Mouse (Mus musculus): Measurements from ENCODE around the gene Pgrmc1. TPM values are rescaled to one million over a fixed set of nuclear protein-coding genes. Genes with fewer than 3 reads are reported as not detected.
"Not testable (repeated sequence)": the region's sequence is repeated elsewhere in the genome, so short reads cannot be mapped to it uniquely, and the experiment has no call there.

The Pgrmc1 gene
- polyA plus RNA-seq, 1 experiment from 2014 or later = 196 TPM

DNA sequence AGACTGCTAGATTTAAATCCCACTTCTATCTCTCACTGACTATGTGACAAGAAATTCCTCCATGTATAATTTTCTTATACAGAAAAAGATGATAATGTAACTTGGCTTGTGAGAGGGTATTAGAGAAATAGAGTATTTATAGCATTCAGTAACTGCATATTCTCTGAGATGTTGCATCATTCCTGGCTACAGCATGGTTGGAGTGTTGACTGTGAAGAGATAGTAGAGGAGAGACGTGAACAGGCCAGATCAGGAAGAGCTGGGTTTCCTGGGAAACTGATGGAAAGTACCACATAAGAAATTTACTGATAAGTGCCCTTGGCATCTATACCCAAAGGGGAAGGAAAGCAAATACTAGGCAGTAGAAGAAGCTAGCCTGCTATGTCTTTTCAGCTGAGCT, 6.9 kb upstream of the Pgrmc1 start:
- DNase-seq (ENCODE audit: low spot score) = no peak
- Histone ChIP-seq H3K36me3 (no peaks in the 10 kb centered on the region), H3K27me3 (ENCODE audit: insufficient read depth, poor library complexity, severe bottlenecking) (no peaks in the 10 kb centered on the region), H3K4me1 (no peaks in the 10 kb centered on the region), H3K27ac (no peak overlapping the region), H3K4me3 (no peak overlapping the region), H3K9me3 (no peaks in the 10 kb centered on the region)
- WGBS = 58% methylated on average over 1 of the region's 1 CpGs

DNA sequence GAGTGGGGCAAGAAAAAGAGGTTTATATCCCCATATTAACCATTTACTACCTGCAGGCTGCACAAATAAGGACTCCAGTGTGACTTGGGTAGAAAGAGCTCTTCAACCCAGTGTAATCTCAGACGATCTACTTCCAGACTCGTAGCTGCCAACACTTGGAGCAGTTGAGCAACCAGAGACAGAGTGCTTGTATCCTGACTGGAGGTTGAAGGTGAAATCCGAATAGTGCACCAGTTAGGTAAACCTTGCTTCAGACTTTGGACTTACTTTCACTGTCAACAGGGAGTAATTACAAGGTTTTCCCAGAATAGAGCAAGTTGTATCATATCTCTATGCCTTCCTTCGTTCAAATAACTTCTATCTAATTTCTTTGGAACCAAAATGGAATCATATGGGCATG, 6.5 kb upstream of the Pgrmc1 start:
- Histone ChIP-seq H3K27ac (no peak overlapping the region), H3K36me3 (no peaks in the 10 kb centered on the region), H3K9me3 (no peaks in the 10 kb centered on the region), H3K4me1 (no peaks in the 10 kb centered on the region), H3K27me3 (ENCODE audit: insufficient read depth, poor library complexity, severe bottlenecking) (no peaks in the 10 kb centered on the region), H3K4me3 (no peak overlapping the region)
- no peak for DNase-seq (ENCODE audit: low spot score)
- 61% methylated on average over 4 of the region's 4 CpGs for WGBS

DNA sequence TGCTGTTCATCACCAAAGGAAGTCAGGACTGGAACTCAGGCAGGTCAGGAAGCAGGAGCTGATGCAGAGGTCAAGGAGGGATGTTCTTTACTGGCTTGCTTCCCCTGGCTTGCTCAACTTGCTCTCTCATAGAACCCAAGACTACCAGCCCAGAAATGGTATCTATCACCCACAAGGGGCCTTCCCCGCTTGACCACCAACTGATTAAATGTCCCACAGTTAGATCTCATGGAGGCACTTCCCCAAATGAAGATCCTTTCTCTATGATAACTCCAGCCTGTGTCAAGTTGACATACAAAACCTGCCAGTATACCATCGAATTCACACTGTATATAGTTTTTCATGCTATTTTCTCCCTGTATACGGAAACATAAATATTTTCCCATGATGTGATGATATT, 2.8 kb upstream of the Pgrmc1 start:
- Histone ChIP-seq H3K4me3 (no peak overlapping the region), H3K27ac (no peak overlapping the region), H3K36me3 (no peaks in the 10 kb centered on the region), H3K9me3 (no peaks in the 10 kb centered on the region), H3K4me1 (no peaks in the 10 kb centered on the region), H3K27me3 (ENCODE audit: insufficient read depth, poor library complexity, severe bottlenecking) (no peaks in the 10 kb centered on the region)
- WGBS = 72% methylated on average over 3 of the region's 3 CpGs
- DNase-seq (ENCODE audit: low spot score) = no peak

DNA sequence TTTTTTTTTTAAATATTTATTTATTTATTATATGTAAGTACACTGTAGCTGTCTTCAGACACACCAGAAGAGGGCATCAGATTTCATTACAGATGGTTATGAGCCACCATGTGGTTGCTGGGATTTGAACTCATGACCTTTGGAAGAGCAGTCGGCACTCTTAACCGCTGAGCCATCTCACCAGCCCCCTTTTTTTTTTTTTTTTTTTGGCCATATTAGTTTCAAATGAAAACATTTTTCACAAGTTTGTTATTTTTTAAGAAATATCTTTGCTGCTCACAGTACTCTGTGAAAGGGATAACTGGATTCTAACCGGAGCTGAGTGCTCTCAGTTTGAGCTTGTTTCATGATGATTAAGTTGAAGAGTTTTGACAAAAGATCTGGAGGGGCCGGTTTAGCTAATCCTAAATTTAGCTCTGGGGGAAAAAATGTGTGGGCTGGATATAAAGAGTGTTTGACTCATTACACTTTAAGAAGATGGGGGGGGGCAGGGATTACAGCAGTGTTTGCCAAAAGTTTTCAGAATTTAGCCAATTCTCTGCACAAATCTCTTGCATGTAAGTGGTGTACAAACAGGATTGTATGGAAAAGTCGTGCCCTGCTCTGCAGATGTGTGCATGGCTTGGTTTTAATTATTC, 1.4 kb upstream of the Pgrmc1 start:
- H3K9me3 ChIP-seq; H3K36me3 ChIP-seq; H3K27me3 ChIP-seq (ENCODE audit: insufficient read depth, poor library complexity, severe bottlenecking); H3K4me1 ChIP-seq; H3K27ac ChIP-seq; H3K4me3 ChIP-seq; DNase-seq (ENCODE audit: low spot score): not testable (repeated sequence)
- WGBS = 80% methylated on average over 5 of the region's 5 CpGs

DNA sequence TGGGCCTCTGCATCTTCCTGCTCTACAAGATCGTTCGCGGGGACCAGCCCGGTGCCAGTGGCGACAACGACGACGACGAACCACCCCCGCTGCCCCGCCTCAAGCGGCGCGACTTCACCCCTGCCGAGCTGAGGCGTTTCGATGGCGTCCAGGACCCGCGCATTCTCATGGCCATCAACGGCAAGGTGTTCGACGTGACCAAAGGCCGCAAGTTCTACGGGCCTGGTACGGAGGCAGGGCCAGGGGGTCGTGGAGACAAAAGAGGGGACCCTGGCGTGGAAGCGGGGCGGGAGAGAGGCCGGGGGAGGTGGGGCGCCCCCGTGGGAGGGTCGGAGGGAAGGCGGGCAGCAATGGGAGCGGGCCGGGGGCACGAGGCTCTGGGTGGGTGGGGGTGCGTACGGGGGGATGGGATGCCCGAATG, 394 bp downstream of the Pgrmc1 start:
- 19% methylated on average over 40 of the region's 41 CpGs for WGBS
- H3K36me3 ChIP-seq = 0 out of 2 replicates have a peak, but pooled peaks cover 7% of the 10 kb centered on the region
- DNase-seq (ENCODE audit: low spot score) = no peak

DNA sequence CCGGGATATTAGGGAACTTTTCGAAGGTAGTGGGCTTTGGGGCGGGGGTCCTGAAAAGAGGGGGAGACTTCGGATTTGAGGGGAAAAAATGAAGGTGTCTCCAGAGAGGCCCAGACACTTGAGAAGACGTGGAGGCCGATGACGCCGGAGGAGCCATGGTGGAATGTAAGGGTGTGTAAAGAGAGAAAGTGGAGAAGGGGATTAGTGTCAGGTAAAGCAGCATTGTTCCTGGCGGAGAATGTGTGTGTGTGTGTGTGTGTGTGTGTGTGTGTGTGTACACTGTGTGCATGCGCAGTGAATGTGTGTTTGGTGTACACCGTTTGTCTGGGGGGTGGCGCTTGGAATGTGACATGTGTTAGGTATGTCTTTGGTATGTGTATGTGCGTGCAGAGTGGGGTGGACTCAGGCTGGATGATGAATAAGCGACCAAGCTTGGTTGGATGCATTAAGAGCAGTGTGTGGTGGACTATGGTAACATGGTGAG, 897 bp downstream of the Pgrmc1 start:
- Histone ChIP-seq H3K4me3 (peak overlapping the region; percentile 76), H3K9me3 (no peaks in the 10 kb centered on the region), H3K36me3 (0 out of 2 replicates have a peak, but pooled peaks cover 12% of the 10 kb centered on the region), H3K27me3 (ENCODE audit: insufficient read depth, poor library complexity, severe bottlenecking) (no peaks in the 10 kb centered on the region), H3K4me1 (no peaks in the 10 kb centered on the region), H3K27ac (peak overlapping the region; percentile 92)
- WGBS = 25% methylated on average over 14 of the region's 14 CpGs
- peak; percentile 75 for DNase-seq (ENCODE audit: low spot score)

More for the DNA sequence above, 394 bp downstream of the Pgrmc1 start:
- no peaks in the 10 kb centered on the region for H3K27me3 ChIP-seq (ENCODE audit: insufficient read depth, poor library complexity, severe bottlenecking)
- H3K9me3 ChIP-seq = no peaks in the 10 kb centered on the region
- H3K4me3 ChIP-seq = peak overlapping the region; percentile 76
- H3K27ac ChIP-seq = peak overlapping the region; percentile 92
- no peaks in the 10 kb centered on the region for H3K4me1 ChIP-seq

DNA sequence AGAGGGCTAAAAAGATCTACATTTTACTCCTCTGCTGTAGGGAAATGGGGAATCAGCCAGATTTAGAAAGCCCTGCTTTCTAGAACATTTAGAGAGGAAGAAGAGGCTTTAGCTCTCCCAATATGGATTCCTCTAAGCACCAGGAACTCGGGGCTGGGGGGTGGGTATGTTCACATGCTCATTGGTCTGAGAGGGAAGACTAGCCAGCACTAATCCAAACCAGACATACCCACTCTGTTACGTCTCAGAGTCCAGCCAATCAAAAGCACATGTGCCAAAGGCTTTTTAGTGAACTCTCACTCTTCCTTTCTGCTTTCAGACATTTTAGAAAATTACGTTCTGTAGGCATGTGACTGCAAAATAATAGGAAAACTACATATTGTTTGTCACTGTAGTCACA, 1.6 kb downstream of the Pgrmc1 start:
- no peak for DNase-seq (ENCODE audit: low spot score)
- no peaks in the 10 kb centered on the region for H3K4me1 ChIP-seq
- 55% methylated on average over 3 of the region's 3 CpGs for WGBS
- H3K4me3 ChIP-seq = peak overlapping the region; percentile 76
- peaks cover 17% of the 10 kb centered on the region; the same call in 1 of the 2 replicates for H3K36me3 ChIP-seq
- no peak overlapping the region for H3K27ac ChIP-seq
- no peaks in the 10 kb centered on the region for H3K9me3 ChIP-seq
- no peaks in the 10 kb centered on the region for H3K27me3 ChIP-seq (ENCODE audit: insufficient read depth, poor library complexity, severe bottlenecking)

DNA sequence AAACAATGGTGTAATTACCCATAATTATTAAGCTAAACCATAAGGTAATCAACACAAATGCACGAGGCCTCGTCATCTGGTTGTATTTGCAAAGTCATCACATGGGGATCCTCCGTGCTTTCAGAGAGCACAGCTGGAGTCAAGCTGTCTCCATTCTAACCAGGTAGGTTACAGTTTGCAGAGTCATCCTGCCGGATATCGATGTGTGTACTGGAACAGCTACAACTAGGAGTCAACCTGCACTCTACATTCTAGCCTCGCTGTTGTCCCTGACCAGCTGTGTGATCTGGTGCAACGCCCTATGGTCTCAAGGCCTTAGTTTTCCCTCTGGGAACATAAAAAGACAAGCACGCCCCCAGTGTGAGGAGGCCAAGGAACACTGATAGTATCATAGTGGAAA, 2.1 kb downstream of the Pgrmc1 start:
- H3K4me3 ChIP-seq = no peak overlapping the region
- H3K9me3 ChIP-seq = no peaks in the 10 kb centered on the region
- WGBS = 79% methylated on average over 8 of the region's 8 CpGs
- H3K27ac ChIP-seq = no peak overlapping the region
- H3K36me3 ChIP-seq = peaks cover 17% of the 10 kb centered on the region; the same call in 1 of the 2 replicates
- DNase-seq (ENCODE audit: low spot score) = no peak
- no peaks in the 10 kb centered on the region for H3K4me1 ChIP-seq
- H3K27me3 ChIP-seq (ENCODE audit: insufficient read depth, poor library complexity, severe bottlenecking) = no peaks in the 10 kb centered on the region

DNA sequence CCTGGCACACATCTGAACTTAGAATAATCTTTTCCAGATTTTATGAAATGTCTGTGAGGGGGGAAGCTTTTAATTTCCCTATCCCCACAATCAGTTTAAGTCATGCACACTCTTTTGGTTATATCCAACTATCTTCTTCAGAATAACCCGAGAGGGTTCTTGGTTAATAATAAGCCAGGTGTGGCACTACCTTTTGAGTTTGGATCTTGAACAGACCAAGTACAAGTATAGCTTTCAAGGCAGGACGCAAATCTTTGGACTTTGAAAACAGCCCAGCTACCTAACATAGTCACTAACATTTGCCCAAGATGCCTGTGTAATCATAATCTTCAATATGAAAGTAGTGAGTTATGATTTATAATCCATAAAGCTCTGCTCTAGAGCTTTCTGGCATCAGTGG, 4.9 kb downstream of the Pgrmc1 start:
- no peaks in the 10 kb centered on the region for H3K4me1 ChIP-seq
- no peak for DNase-seq (ENCODE audit: low spot score)
- no peaks in the 10 kb centered on the region for H3K9me3 ChIP-seq
- H3K27ac ChIP-seq = no peak overlapping the region
- no peak overlapping the region for H3K4me3 ChIP-seq
- WGBS = 80% methylated on average over 2 of the region's 2 CpGs
- H3K36me3 ChIP-seq = peaks cover 22% of the 10 kb centered on the region; the same call in 1 of the 2 replicates
- H3K27me3 ChIP-seq (ENCODE audit: insufficient read depth, poor library complexity, severe bottlenecking) = no peaks in the 10 kb centered on the region

DNA sequence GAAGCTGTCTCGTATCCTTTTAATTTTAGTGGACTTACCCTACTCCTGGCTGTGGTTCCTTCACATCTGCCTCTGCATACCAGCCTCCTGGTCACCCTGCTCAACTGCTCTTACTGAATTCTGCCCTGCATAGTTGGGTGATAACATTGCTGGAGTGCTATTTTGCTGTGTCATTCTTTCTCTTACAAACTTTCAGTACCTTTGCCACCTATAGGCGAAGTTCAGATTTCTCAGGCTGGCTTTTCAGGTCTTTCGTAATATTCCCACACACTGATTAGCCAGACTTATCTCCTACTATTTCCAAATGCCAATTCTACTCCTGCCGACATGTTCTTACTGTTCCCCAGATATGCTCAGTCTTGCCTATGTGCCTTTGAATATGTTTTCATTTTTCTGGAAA, 6.0 kb downstream of the Pgrmc1 start:
- WGBS = 81% methylated on average over 4 of the region's 4 CpGs
- no peak overlapping the region for H3K27ac ChIP-seq
- H3K4me3 ChIP-seq = no peak overlapping the region
- H3K27me3 ChIP-seq (ENCODE audit: insufficient read depth, poor library complexity, severe bottlenecking) = no peaks in the 10 kb centered on the region
- no peak for DNase-seq (ENCODE audit: low spot score)
- no peaks in the 10 kb centered on the region for H3K9me3 ChIP-seq
- H3K36me3 ChIP-seq = peaks cover 22% of the 10 kb centered on the region; the same call in 1 of the 2 replicates
- no peaks in the 10 kb centered on the region for H3K4me1 ChIP-seq

DNA sequence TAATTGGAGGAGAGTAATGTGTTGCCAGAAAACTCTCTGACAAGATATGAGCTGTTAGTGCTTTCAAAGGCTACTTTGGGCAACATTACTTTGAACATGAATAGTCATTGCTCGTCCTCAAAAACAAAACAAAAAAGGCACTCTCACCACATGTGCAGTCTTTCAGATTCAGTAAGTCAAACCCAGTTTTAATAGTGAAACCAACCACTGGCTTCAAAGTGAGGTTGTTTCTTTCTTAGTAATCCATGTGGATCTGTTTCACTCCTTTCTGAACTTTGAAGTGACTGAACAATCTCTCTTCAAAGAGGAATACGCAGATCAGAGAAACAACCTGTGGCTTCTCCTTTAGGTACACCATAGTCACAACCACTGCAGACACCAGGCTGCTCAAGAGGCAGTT, 11.1 kb downstream of the Pgrmc1 start:
- WGBS = 83% methylated on average over 2 of the region's 2 CpGs

DNA sequence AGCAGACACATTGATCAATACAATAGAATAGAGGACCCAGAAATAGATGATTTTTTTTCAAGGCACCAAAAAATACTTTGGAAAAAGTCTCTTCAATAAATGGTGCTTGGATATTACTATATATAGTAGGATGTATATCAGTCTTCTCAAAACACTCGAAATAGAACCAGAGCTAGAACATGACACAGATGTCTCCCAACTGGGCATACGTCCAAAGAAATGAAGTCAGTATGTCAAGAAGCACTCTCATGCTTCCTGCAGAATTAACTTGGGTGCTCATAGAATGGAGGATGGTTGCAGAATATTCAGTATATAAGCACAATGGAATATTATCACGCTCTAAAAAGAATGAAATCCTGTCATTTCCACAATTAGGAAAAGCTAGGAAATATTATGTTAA, 30.1 kb downstream of the Pgrmc1 start:
- Histone ChIP-seq H3K27ac (no peak overlapping the region), H3K27me3 (ENCODE audit: insufficient read depth, poor library complexity, severe bottlenecking) (no peaks in the 10 kb centered on the region), H3K9me3 (no peaks in the 10 kb centered on the region), H3K4me3 (no peak overlapping the region), H3K36me3 (no peaks in the 10 kb centered on the region), H3K4me1 (no peaks in the 10 kb centered on the region)
- DNase-seq (ENCODE audit: low spot score) = no peak
- 61% methylated on average over 3 of the region's 3 CpGs for WGBS

More for the DNA sequence above, 11.1 kb downstream of the Pgrmc1 start:
- no peaks in the 10 kb centered on the region for H3K4me1 ChIP-seq
- H3K36me3 ChIP-seq = peaks cover 8% of the 10 kb centered on the region; the same call in 1 of the 2 replicates
- no peaks in the 10 kb centered on the region for H3K27me3 ChIP-seq (ENCODE audit: insufficient read depth, poor library complexity, severe bottlenecking)
- H3K9me3 ChIP-seq = no peaks in the 10 kb centered on the region
- no peak for DNase-seq (ENCODE audit: low spot score)
- no peak overlapping the region for H3K27ac ChIP-seq
- no peak overlapping the region for H3K4me3 ChIP-seq

DNA sequence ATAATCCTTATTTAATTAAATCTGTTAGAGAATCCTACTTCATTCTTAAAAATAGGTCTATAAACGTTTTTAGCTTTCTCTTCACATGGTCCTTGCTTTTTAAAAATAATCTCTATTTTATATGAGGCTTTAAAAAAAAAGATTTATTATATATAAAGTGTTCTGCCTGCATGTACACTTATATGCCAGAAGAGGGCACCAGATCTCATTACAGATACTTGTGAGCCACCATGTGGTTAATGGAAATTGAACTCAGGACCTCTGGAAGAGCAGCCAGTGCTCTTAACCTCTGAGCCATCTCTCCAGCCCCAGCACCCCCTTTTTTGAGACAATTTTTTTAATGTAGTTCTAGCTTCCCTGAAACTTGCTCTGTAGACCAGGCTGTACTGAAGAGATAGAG, 32.8 kb downstream of the Pgrmc1 start:
- Histone ChIP-seq H3K27me3 (ENCODE audit: insufficient read depth, poor library complexity, severe bottlenecking) (no peaks in the 10 kb centered on the region), H3K4me1 (no peaks in the 10 kb centered on the region), H3K9me3 (no peaks in the 10 kb centered on the region), H3K27ac (no peak overlapping the region), H3K36me3 (no peaks in the 10 kb centered on the region), H3K4me3 (no peak overlapping the region)
- no peak for DNase-seq (ENCODE audit: low spot score)
- WGBS = 5% methylated on average over 1 of the region's 1 CpGs

DNA sequence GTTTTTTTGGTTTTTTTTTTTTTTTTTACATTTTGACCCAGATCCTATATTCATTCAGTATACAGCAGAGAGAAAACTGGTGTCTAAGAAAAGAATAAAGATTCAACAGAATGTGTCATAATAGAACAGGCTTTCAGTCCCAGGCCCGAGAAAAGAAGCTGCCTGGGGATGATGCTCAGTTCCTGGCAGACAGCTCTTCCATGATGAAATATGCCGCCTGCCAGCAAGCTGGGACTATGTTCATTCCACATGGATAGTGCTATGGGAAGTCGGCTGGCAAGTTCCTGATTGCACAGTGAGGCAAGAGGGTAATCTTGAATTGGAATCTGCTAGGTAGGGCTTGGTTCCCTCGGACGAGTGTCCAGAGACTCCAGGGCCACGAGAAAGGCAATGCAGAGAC, 42.0 kb downstream of the Pgrmc1 start:
- Histone ChIP-seq H3K4me3 (no peak overlapping the region), H3K9me3 (no peaks in the 10 kb centered on the region), H3K27ac (no peak overlapping the region), H3K4me1 (no peaks in the 10 kb centered on the region), H3K36me3 (no peaks in the 10 kb centered on the region), H3K27me3 (ENCODE audit: insufficient read depth, poor library complexity, severe bottlenecking) (no peaks in the 10 kb centered on the region)
- DNase-seq (ENCODE audit: low spot score) = no peak
- WGBS = 80% methylated on average over 6 of the region's 6 CpGs

All from heart, embryonic 10.5 days (tissue).